Mouse (Mus musculus) midbrain, embryonic 13.5 days (tissue): ENCODE measurements around the gene Lpin1. TPM values are rescaled to one million over a fixed set of nuclear protein-coding genes. Genes with fewer than 3 reads are reported as not detected.

Source experiments
- ATAC-seq: fragments of 200-750 bp; cut with Nextera tagmentation; 2 replicates; pipeline ENCODE4 v1.8.0; 2017; ENCODE audit warnings: mild to moderate bottlenecking, moderate TSS enrichment, moderate library complexity
- H3K27ac ChIP-seq: fragments of 300-500 bp; sonication (generic); 2 replicates; pipeline ENCODE4 v1.5.1; 2015; ENCODE audit warnings: inconsistent platforms, mild to moderate bottlenecking, moderate library complexity
- H3K27me3 ChIP-seq: fragments of 300-500 bp; sonication (generic); 2 replicates; pipeline ENCODE4 v1.6.1; 2015; ENCODE audit warnings: mild to moderate bottlenecking, inconsistent platforms
- H3K36me3 ChIP-seq: fragments of 300-500 bp; sonication (generic); 2 replicates; pipeline ENCODE4 v1.6.1; 2015; ENCODE audit warnings: mild to moderate bottlenecking, inconsistent platforms
- H3K4me1 ChIP-seq: fragments of 300-500 bp; sonication (generic); replicated peaks from 2 replicates; pipeline ENCODE4 v1.6.1; 2015; ENCODE audit warnings: inconsistent platforms
- H3K4me2 ChIP-seq: fragments of 300-500 bp; sonication (generic); replicated peaks from 2 replicates; pipeline ENCODE4 v1.6.1; 2015; ENCODE audit warnings: moderate library complexity, mild to moderate bottlenecking, inconsistent platforms
- H3K4me3 ChIP-seq: fragments of 300-500 bp; sonication (generic); replicated peaks from 2 replicates; pipeline ENCODE4 v1.5.1; 2015; ENCODE audit warnings: mild to moderate bottlenecking, inconsistent platforms
- H3K9ac ChIP-seq: fragments of 300-500 bp; sonication (generic); replicated peaks from 2 replicates; pipeline ENCODE4 v1.6.1; 2015; ENCODE audit warnings: mild to moderate bottlenecking, inconsistent platforms
- H3K9me3 ChIP-seq: fragments of 300-500 bp; sonication (generic); 2 replicates; pipeline ENCODE4 v1.6.1; 2016; ENCODE audit warnings: mild to moderate bottlenecking, inconsistent platforms
- WGBS: fragments of 180-500 bp; shearing (Covaris S2); methylation state at CpG from one replicate; pipeline ENCODE4 v1.1.7; 2015; 5-methylcytosine and 5-hydroxymethylcytosine counted together
- polyA plus RNA-seq: library from polyadenylated mRNA; unstranded; fragments of >200 nt; fragmentation: Nextera tagmentation; extraction: Ambion mirVana; gene quantifications from 2 replicates; pipeline ENCODE4 v1.2.1, GENCODE M21; 2015

Lpin1 gene
- polyA plus RNA-seq, 1 experiment from 2014 or later, result 22.0 TPM

DNA sequence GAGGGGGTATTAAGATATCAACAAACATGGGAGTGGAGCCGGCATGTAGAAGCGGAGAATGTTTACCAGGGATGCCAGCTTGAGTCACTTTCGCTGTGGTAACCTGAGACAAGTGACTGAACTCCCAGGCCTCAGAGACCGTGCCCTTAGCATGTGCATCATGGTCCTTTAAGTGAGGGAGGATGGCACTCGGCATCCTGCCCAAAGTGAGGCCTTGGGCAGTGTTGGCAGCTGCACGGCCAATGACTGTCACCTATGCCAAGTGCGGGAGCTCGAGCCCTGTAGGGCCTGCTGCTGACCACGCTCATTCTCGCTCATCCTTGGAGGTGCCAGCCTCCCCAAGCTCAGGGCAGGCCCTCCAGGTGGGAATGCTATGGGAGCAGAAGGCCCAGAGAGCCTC is 48.1 kb downstream of the Lpin1 start:
- peak; percentile 46 for ATAC-seq
- Histone ChIP-seq H3K9ac (no peak overlapping the region), H3K27ac (no peak overlapping the region), H3K27me3 (no peaks in the 10 kb centered on the region), H3K4me1 (no peaks in the 10 kb centered on the region), H3K36me3 (peaks cover 88% of the 10 kb centered on the region), H3K9me3 (no peaks in the 10 kb centered on the region), H3K4me2 (no peak overlapping the region), H3K4me3 (no peak overlapping the region)
- 94% methylated on average over 10 of the region's 10 CpGs for WGBS

DNA sequence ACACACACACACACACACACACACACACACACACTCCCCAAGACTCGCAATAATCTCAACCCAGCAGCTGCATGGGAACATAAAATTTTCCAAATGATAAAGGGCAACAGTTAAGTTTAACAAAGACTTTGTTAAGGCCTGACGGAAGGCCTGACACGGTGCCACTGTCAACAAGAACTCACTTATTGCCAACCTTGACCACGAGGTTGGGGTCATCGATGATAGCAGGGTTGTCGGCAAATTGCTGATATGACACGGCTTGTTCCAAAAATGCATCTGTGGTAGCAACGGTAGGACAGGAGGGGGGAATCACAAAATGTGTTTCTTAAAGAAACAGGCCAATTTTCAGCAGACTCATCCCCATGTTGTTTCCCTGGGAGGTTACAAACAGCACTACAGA is 48.6 kb downstream of the Lpin1 start:
- Histone ChIP-seq H3K4me2 (no peak overlapping the region), H3K9ac (no peak overlapping the region), H3K36me3 (peaks cover 89% of the 10 kb centered on the region), H3K4me3 (no peak overlapping the region), H3K27me3 (no peaks in the 10 kb centered on the region), H3K9me3 (no peaks in the 10 kb centered on the region), H3K4me1 (no peaks in the 10 kb centered on the region), H3K27ac (no peak overlapping the region)
- 93% methylated on average over 8 of the region's 8 CpGs for WGBS
- no peak for ATAC-seq

DNA sequence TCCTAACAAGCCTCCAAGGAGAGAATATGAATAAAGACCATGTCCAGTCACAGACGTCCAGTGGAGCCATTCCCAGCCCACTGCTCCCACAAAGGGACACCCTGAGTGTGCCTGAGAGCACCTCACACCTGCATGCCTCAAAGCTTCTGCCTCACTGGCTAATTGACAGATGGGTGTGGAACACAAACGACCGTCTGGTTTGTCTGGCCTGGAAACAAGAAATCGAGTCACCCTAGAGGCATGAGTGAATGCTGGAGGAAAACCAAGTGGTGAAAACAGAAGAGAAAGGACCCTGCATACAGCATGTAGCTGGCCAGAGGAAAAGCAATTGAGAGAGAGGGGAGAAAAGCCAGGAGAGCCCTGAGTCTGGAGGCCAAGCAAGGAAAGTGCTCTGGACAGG is 53.5 kb downstream of the Lpin1 start:
- H3K36me3 ChIP-seq, result peaks cover 86% of the 10 kb centered on the region
- no peak overlapping the region for H3K27ac ChIP-seq
- H3K9ac ChIP-seq, result no peak overlapping the region
- H3K9me3 ChIP-seq, result no peaks in the 10 kb centered on the region
- WGBS, result 64% methylated on average over 4 of the region's 4 CpGs
- no peak for ATAC-seq
- no peak overlapping the region for H3K4me2 ChIP-seq
- H3K27me3 ChIP-seq, result no peaks in the 10 kb centered on the region
- no peaks in the 10 kb centered on the region for H3K4me1 ChIP-seq
- no peak overlapping the region for H3K4me3 ChIP-seq

DNA sequence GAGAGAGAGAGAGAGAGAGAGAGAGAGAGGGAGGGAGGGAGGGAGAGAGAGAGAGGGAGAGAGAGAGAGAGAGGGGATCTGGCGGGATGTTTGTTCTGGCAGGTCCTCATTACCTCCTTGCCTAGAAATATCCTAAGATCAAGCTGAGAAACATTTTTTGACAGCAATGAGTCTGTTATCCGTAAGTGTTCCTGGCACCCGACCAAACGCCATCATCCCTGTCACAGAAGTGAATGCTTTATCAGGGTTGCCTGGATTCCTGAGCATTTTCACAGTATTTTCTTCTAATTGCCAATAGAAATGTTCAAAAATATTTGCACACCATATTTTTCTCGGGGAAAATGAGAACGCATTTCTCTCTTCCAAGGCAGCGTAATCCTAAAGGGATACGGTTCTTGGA is 56.6 kb downstream of the Lpin1 start:
- WGBS, result 88% methylated on average over 8 of the region's 8 CpGs
- ATAC-seq, result no peak

DNA sequence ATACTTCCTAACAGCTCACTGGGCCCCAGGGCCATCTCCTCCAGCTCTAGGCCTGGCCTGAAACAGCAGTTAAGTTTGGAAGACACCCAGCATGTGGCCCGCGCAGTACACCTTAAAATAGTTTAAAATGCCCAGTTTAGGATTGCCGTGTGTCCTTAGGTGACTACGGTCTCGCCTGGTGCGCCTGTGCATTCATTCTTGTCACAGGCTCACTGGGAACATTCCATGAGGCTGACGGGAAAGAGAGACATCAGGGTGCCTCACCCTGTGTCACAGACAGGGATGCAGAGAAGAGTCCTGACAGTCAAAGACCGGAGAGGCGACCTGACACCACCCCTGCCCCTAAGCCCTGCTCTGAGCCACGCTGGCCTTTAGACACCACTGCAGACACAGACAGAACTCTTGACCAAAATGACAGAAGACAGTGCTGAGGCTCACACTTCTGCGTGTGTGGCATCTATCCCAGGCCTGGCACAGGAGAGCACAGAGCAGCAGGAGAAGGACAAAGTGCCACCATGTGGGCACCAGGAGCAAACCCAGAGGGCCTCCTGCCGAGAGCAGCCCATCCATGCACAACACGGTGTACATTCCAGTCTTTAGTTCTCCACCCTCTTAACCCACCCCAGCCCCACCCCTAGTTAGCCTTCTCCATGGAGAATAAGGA is 58.5 kb downstream of the Lpin1 start:
- 85% methylated on average over 13 of the region's 13 CpGs for WGBS
- Histone ChIP-seq H3K4me1 (0 out of 2 replicates have a peak, but pooled peaks cover 6% of the 10 kb centered on the region), H3K4me3 (no peak overlapping the region), H3K36me3 (peaks cover 84% of the 10 kb centered on the region), H3K27me3 (no peaks in the 10 kb centered on the region), H3K9me3 (no peaks in the 10 kb centered on the region), H3K9ac (no peak overlapping the region), H3K4me2 (no peak overlapping the region), H3K27ac (no peak overlapping the region)
- no peak for ATAC-seq

More for the DNA sequence above, 56.6 kb downstream of the Lpin1 start:
- H3K4me3 ChIP-seq, result no peak overlapping the region
- H3K9me3 ChIP-seq, result no peaks in the 10 kb centered on the region
- no peaks in the 10 kb centered on the region for H3K27me3 ChIP-seq
- H3K9ac ChIP-seq, result no peak overlapping the region
- no peak overlapping the region; the same call in 1 of the 2 replicates for H3K27ac ChIP-seq
- no peak overlapping the region for H3K4me2 ChIP-seq
- H3K36me3 ChIP-seq, result peaks cover 79% of the 10 kb centered on the region
- 0 out of 2 replicates have a peak, but pooled peaks cover 6% of the 10 kb centered on the region for H3K4me1 ChIP-seq

DNA sequence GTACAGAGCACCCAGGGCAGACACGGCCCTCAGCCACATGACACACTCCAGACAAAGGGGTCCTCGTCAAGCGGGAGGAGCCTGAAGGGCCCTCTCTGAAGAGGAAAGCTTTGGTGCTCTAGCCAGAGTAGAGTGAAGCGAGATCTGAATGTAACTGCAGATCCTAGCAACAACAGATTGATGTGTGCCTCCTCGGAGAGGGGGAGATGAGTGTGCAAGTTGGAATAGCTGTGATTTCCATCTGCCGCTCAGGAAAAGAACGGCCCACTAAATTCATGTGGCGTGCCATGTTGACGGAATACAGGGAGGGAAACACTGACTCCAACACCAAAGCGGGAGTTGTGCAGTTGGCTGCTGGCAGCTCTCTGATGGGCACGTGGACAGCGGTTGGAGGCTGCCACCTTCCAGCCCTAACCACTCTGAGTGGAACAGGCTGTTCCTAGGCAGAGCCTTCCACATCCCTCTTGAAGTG is 59.7 kb downstream of the Lpin1 start:
- Histone ChIP-seq H3K9me3 (no peaks in the 10 kb centered on the region), H3K9ac (no peak overlapping the region), H3K4me1 (0 out of 2 replicates have a peak, but pooled peaks cover 6% of the 10 kb centered on the region), H3K4me3 (no peak overlapping the region), H3K4me2 (no peak overlapping the region), H3K27ac (peak overlapping the region; percentile 14; the same call in 1 of the 2 replicates), H3K36me3 (peaks cover 84% of the 10 kb centered on the region), H3K27me3 (no peaks in the 10 kb centered on the region)
- 71% methylated on average over 12 of the region's 12 CpGs for WGBS
- ATAC-seq, result peak; percentile 53; the same call in 1 of the 2 replicates

DNA sequence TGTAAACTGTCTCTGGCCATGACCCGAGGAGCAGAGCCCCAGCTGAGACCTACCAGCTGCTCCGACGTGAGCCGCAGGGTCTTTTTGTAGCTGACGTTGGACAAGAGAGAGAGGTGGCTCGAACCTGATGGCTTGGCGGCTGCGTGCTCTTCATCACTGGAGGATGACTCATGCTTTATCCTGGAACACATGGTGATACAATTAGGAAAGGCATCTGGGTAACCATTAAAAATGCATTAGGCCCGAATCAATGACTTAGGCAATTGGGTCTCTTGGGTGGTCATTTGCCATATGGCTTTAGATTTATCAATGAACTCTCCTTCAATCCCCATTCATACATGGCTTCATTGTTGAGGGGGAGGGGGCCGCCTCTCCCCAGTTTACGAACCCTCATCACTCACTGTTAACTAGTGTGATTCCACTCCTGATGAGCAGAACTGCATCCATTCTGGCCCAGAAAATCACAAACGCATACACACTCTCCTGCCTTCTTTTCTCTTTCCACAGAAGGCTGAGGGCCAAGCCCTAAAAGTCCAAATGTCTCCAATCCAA is 61.9 kb downstream of the Lpin1 start:
- H3K4me3 ChIP-seq, result no peak overlapping the region
- H3K27ac ChIP-seq, result no peak overlapping the region
- no peaks in the 10 kb centered on the region for H3K27me3 ChIP-seq
- no peaks in the 10 kb centered on the region for H3K9me3 ChIP-seq
- H3K36me3 ChIP-seq, result peaks cover 91% of the 10 kb centered on the region
- 0 out of 2 replicates have a peak, but pooled peaks cover 6% of the 10 kb centered on the region for H3K4me1 ChIP-seq
- no peak for ATAC-seq
- H3K4me2 ChIP-seq, result no peak overlapping the region
- no peak overlapping the region for H3K9ac ChIP-seq
- 66% methylated on average over 12 of the region's 12 CpGs for WGBS

DNA sequence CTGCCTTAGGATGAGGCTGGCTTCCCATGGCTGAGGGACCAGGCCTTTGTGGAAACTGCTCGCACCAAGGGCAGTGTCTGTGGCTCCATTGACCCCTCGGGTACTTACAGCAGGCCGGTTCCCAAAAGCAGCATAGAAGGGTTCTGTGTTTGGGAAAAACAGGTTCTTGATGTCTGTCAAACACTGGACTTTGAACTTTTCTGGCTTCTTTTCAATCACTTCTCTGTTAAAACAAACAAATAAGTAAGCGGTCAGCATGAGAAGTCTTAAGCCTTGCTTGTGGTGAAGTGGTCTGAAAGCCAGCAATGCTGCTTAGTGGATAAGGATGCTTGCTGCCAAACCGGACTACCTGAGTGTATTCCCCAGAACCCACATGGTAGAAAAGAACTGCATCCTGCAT is 69.2 kb downstream of the Lpin1 start:
- H3K9me3 ChIP-seq, result no peaks in the 10 kb centered on the region
- H3K27me3 ChIP-seq, result no peaks in the 10 kb centered on the region
- ATAC-seq, result no peak
- H3K9ac ChIP-seq, result no peak overlapping the region
- H3K36me3 ChIP-seq, result peaks cover 91% of the 10 kb centered on the region
- H3K4me2 ChIP-seq, result no peak overlapping the region
- H3K4me1 ChIP-seq, result no peaks in the 10 kb centered on the region
- no peak overlapping the region for H3K4me3 ChIP-seq
- WGBS, result 90% methylated on average over 5 of the region's 5 CpGs
- H3K27ac ChIP-seq, result no peak overlapping the region

DNA sequence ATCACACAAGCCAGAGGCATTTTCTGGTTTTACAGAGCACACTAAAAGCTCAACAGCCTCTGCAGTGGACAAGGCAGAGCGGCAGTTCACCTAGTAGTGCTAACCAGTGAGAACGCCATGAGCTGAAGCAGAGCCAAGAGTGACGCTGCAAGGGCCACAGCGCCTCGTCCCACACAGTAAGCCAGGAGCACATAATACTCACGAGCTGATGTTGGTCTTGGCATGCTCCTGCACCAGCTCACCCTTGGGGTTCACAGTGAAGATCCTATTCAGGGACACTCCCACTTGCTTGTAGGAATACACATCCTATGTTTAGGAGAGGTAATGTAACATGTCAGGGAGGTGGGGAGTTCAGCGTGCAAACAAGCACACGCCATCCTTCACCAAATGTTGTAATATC is 70.1 kb downstream of the Lpin1 start:
- ATAC-seq, result no peak
- Histone ChIP-seq H3K4me1 (no peaks in the 10 kb centered on the region), H3K4me2 (no peak overlapping the region), H3K27me3 (no peaks in the 10 kb centered on the region), H3K27ac (no peak overlapping the region), H3K36me3 (peaks cover 89% of the 10 kb centered on the region), H3K9me3 (no peaks in the 10 kb centered on the region), H3K4me3 (no peak overlapping the region), H3K9ac (no peak overlapping the region)
- 88% methylated on average over 8 of the region's 8 CpGs for WGBS

DNA sequence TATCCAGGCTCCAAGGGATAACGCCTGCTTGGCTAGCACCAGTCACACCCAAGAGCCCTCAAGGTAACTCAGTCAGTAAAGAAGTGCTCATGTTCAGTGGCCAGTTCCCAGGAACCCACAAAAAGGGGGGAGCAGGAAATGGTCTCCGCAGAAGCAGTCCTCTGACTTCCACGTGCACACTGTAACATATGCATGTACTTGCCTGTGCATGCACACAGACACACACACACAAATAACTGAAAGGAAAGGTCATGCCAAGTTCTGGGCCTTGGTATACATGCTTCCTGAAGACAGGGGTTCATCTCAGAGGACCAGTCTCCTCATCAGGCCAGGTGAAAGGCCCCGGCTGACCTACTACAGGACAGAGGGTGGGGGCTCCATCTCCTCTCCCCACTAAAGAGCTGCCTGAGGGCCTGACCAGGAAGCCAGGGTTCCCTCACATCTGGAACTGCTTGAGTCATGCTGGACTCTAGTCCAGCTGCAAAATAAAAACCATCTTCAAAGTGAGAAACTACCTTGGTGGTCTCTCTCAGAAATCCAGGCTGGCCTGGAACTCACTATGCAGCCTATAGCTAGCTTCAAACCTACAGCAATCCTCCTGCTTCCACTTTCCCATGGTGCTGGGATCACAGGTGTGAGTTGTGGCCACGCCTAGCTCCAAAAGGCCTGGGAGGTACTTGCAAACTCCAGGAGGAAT is 70.7 kb downstream of the Lpin1 start:
- Histone ChIP-seq H3K4me1 (no peaks in the 10 kb centered on the region), H3K36me3 (peaks cover 89% of the 10 kb centered on the region), H3K9me3 (no peaks in the 10 kb centered on the region), H3K27me3 (no peaks in the 10 kb centered on the region), H3K9ac (no peak overlapping the region), H3K27ac (no peak overlapping the region), H3K4me2 (no peak overlapping the region), H3K4me3 (no peak overlapping the region)
- no peak for ATAC-seq
- WGBS, result 92% methylated on average over 5 of the region's 5 CpGs

DNA sequence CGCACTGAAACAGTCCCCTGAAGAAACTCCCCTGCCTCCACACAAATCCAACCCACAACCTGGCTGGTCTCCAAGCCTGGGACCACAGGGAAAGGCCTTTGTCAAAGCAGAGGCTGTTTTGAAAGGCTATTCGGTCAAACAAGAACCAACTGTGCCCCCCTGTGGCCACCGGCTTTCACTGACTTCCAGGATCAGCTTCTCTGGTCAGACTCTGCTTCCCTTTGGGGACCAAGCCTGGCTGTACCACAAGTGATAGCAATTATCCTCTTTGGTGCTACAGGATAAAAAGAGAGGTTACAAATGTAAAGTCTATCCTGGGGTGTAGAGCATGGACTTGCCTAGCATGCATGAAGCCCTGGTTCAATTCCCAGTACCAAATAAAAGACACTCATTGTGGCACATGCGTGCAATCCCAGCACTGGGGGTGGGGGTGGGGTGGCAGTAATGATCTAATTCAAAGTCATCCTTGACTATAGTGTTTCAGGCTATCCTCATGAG is 77.4 kb downstream of the Lpin1 start:
- Histone ChIP-seq H3K36me3 (peaks cover 27% of the 10 kb centered on the region), H3K4me2 (no peak overlapping the region), H3K27me3 (no peaks in the 10 kb centered on the region), H3K9ac (peak overlapping the region; percentile 44; the same call in 1 of the 2 replicates), H3K4me1 (peaks cover 11% of the 10 kb centered on the region), H3K27ac (peak overlapping the region; percentile 26; the same call in 1 of the 2 replicates), H3K4me3 (no peak overlapping the region), H3K9me3 (no peaks in the 10 kb centered on the region)
- 20% methylated on average over 4 of the region's 4 CpGs for WGBS
- ATAC-seq, result peak; percentile 85

DNA sequence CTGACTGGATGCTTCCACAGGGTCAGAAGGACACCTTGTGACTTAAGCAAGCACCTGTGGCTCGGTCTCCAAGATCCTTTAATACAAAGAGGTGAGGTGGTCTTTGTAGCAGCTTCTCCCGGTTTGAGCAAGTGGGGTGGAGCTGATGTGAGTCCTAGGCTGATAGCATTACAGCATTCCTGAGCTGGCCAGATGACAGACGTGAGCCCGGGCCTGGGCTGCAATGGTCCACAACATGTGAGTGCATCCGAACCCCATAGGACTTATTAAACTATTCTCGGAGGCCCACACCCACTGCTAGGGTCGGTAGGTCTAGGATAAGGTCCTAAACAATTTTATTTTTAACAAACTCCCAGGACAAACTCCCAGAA is 77.9 kb downstream of the Lpin1 start:
- H3K27me3 ChIP-seq, result no peaks in the 10 kb centered on the region

More for the DNA sequence above, 77.9 kb downstream of the Lpin1 start:
- H3K9me3 ChIP-seq, result no peaks in the 10 kb centered on the region
- peak overlapping the region; percentile 44 for H3K9ac ChIP-seq
- no peak overlapping the region for H3K4me3 ChIP-seq
- WGBS, result 47% methylated on average over 7 of the region's 7 CpGs
- H3K27ac ChIP-seq, result peak overlapping the region; percentile 26; the same call in 1 of the 2 replicates
- peaks cover 11% of the 10 kb centered on the region for H3K4me1 ChIP-seq
- peak; percentile 74 for ATAC-seq
- peaks cover 22% of the 10 kb centered on the region for H3K36me3 ChIP-seq
- H3K4me2 ChIP-seq, result no peak overlapping the region
